Mouse (Mus musculus) testis, adult 2 months (tissue): ENCODE results near the gene Optn.

Experiments
- CTCF ChIP-seq: fragments of 200-500 bp; IDR thresholded peaks from 2 replicates; pipeline ENCODE4 v1.5.1; 2012; ENCODE audit warnings: low read depth, mild to moderate bottlenecking, inconsistent platforms, low read length, moderate library complexity; ENCODE audit not compliant: control insufficient read depth, insufficient read depth, insufficient replicate concordance
- POLR2A ChIP-seq: fragments of 200-500 bp; IDR thresholded peaks from 2 replicates; pipeline ENCODE4 v1.6.1; 2012; ENCODE audit warnings: low read depth, mild to moderate bottlenecking, inconsistent platforms, low read length, moderate library complexity; ENCODE audit not compliant: control insufficient read depth

GRCm38 (mm10) chr2:5077490-5077889, 13.6 kb upstream of the Optn start:
- TF ChIP-seq POLR2A, result no peak
- no peak for TF ChIP-seq CTCF
